Mouse (Mus musculus): ENCODE results near the gene Cxcl12. TPM values are rescaled to one million over a fixed set of nuclear protein-coding genes. Genes with fewer than 3 reads are reported as not detected.

Gene Cxcl12
- polyA plus RNA-seq, 1 experiment, result 59.9 TPM

GRCm38 (mm10) chr6:117210536-117210935, 42.2 kb downstream of the Cxcl12 start:
- DNase-seq (ENCODE audit: low read depth, low spot score), result no peak
- 59% methylated on average over 6 of the region's 6 CpGs for WGBS

- WGBS, result 78% methylated on average over 5 of the region's 5 CpGs
- DNase-seq (ENCODE audit: low read depth, low spot score), result no peak
Observed at GRCm38 (mm10) chr6:117214506-117214905, 46.2 kb downstream of the Cxcl12 start.

- DNase-seq (ENCODE audit: low read depth, low spot score), result no peak
- WGBS, result 83% methylated on average over 9 of the region's 9 CpGs
Observed at GRCm38 (mm10) chr6:117218442-117219299, 50.3 kb downstream of the Cxcl12 start.

GRCm38 (mm10) chr6:117219300-117219680, 51.0 kb downstream of the Cxcl12 start:
- 63% methylated on average over 3 of the region's 3 CpGs for WGBS
- DNase-seq (ENCODE audit: low read depth, low spot score), result no peak

GRCm38 (mm10) chr6:117219911-117220481, 51.7 kb downstream of the Cxcl12 start:
- WGBS, result 81% methylated on average over 7 of the region's 7 CpGs

GRCm38 (mm10) chr6:117220831-117221345, 52.6 kb downstream of the Cxcl12 start:
- no peak for DNase-seq (ENCODE audit: low read depth, low spot score)
- 68% methylated on average over 11 of the region's 11 CpGs for WGBS

More at GRCm38 (mm10) chr6:117219911-117220481, 51.7 kb downstream of the Cxcl12 start:
- no peak for DNase-seq (ENCODE audit: low read depth, low spot score)

Data from large intestine, adult 2 months (tissue).